Mouse (Mus musculus) left cerebral cortex, adult 18-20 months (tissue): ENCODE data around the gene Ccer2. TPM values are rescaled to one million over a fixed set of nuclear protein-coding genes. Genes with fewer than 3 reads are reported as not detected.
A peak's percentile ranks its signal among the peaks of the same experiment; 100 is the strongest.

Experiments used
- DNase-seq, 2 experiments: peaks; one replicate each; pipeline ENCODE4 v3.0.0; 2021 to 2022; ENCODE audit warnings: low spot score in 2 of 2, mixed read lengths in 1 of 2
- long read RNA-seq, 2 experiments: library from polyadenylated mRNA; stranded (forward); transcript quantifications; one replicate each; pipeline ENCODE4 v2.0.0; 2021
- total RNA-seq, 2 experiments: library from RNA; stranded (reverse); gene quantifications; 2 replicates each; pipeline ENCODE4 v1.2.3; 2021

Ccer2 gene
- 1 to 10 TPM; 1.1 to 2.9 TPM for total RNA-seq
- long read RNA-seq, experiment 1, partial matches to known transcripts: 0 of 1 reads
- long read RNA-seq, experiment 1, other reads (novel, unspliced or antisense): 1 of 1 reads
- long read RNA-seq, experiment 2, partial matches to known transcripts: 0 of 1 reads
- long read RNA-seq, experiment 2, other reads (novel, unspliced or antisense): 1 of 1 reads

- no peak for DNase-seq
Measured at GRCm38 (mm10) chr7:28756079-28756478, at the start of gene Ccer2. Gene Ccer2 (plus strand): TSS chr7:28756174.

- DNase-seq: no peak
Measured at GRCm38 (mm10) chr7:28709454-28709853, 46.5 kb upstream of the Ccer2 start.

- DNase-seq: no peak
Measured at GRCm38 (mm10) chr7:28710962-28711361, 45.0 kb upstream of the Ccer2 start.

- peak; percentile 40 to 50 for DNase-seq
Measured at GRCm38 (mm10) chr7:28714667-28715066, 41.3 kb upstream of the Ccer2 start.

- no peak for DNase-seq
Measured at GRCm38 (mm10) chr7:28715598-28715997, 40.4 kb upstream of the Ccer2 start.

GRCm38 (mm10) chr7:28716590-28717281 lies 39.2 kb upstream of the Ccer2 start, which contains the start of gene Fbxo17:
Gene Fbxo17 (plus strand): TSS chr7:28716804.
- peak; percentile 21 to 22 for DNase-seq

GRCm38 (mm10) chr7:28717726-28718125 lies 38.2 kb upstream of the Ccer2 start:
- DNase-seq: no peak

GRCm38 (mm10) chr7:28719159-28719558 lies 36.8 kb upstream of the Ccer2 start:
- DNase-seq: no peak

- no peak for DNase-seq
Measured at GRCm38 (mm10) chr7:28719650-28720049, 36.3 kb upstream of the Ccer2 start.

GRCm38 (mm10) chr7:28720753-28721537 lies 35.0 kb upstream of the Ccer2 start:
- no peak for DNase-seq

- DNase-seq: no peak
Measured at GRCm38 (mm10) chr7:28722079-28722478, 33.9 kb upstream of the Ccer2 start.

GRCm38 (mm10) chr7:28724613-28725012 lies 31.4 kb upstream of the Ccer2 start:
- DNase-seq: no peak

- peak; percentile 87 to 93 for DNase-seq
Measured at GRCm38 (mm10) chr7:28726600-28726999, 29.4 kb upstream of the Ccer2 start.

GRCm38 (mm10) chr7:28727649-28728340 lies 28.2 kb upstream of the Ccer2 start:
- peak; percentile 52 to 60 for DNase-seq

- DNase-seq: peak in 1 of 2 experiments; percentile 36
Measured at GRCm38 (mm10) chr7:28732341-28733142, 23.4 kb upstream of the Ccer2 start.

- DNase-seq: no peak
Measured at GRCm38 (mm10) chr7:28733211-28733610, 22.8 kb upstream of the Ccer2 start.

- no peak for DNase-seq
Measured at GRCm38 (mm10) chr7:28735701-28736100, 20.3 kb upstream of the Ccer2 start.

- no peak for DNase-seq
Measured at GRCm38 (mm10) chr7:28739829-28740228, 16.1 kb upstream of the Ccer2 start.

GRCm38 (mm10) chr7:28740949-28741348 lies 15.0 kb upstream of the Ccer2 start:
- no peak for DNase-seq

- no peak for DNase-seq
Measured at GRCm38 (mm10) chr7:28741368-28741708, 14.6 kb upstream of the Ccer2 start.
